Mouse (Mus musculus) hindbrain, embryonic 13.5 days (tissue): ENCODE measurements around the gene Pcyox1. TPM values are rescaled to one million over a fixed set of nuclear protein-coding genes. Genes with fewer than 3 reads are reported as not detected.

Experiments used
- ATAC-seq: fragments of 200-750 bp; cut with Nextera tagmentation; 2 replicates; pipeline ENCODE4 v1.8.0; 2017; ENCODE audit warnings: moderate TSS enrichment; ENCODE audit not compliant: low FRiP score
- H3K27ac ChIP-seq: fragments of 300-500 bp; sonication (generic); 2 replicates; pipeline ENCODE4 v1.5.1; 2015; ENCODE audit warnings: inconsistent platforms, mild to moderate bottlenecking, moderate library complexity
- H3K27me3 ChIP-seq: fragments of 300-500 bp; sonication (generic); 2 replicates; pipeline ENCODE4 v1.6.1; 2015; ENCODE audit warnings: mild to moderate bottlenecking, inconsistent platforms
- H3K36me3 ChIP-seq: fragments of 300-500 bp; sonication (generic); 2 replicates; pipeline ENCODE4 v1.6.1; 2015; ENCODE audit warnings: mild to moderate bottlenecking, inconsistent platforms
- H3K4me1 ChIP-seq: fragments of 300-500 bp; sonication (generic); replicated peaks from 2 replicates; pipeline ENCODE4 v1.6.1; 2015; ENCODE audit warnings: inconsistent platforms
- H3K4me2 ChIP-seq: fragments of 300-500 bp; sonication (generic); 2 replicates; pipeline ENCODE4 v1.6.1; 2015; ENCODE audit warnings: inconsistent platforms, mild to moderate bottlenecking, moderate library complexity
- H3K4me3 ChIP-seq: fragments of 300-500 bp; sonication (generic); 2 replicates; pipeline ENCODE4 v1.5.1; 2015; ENCODE audit warnings: mild to moderate bottlenecking, inconsistent platforms
- H3K9ac ChIP-seq: fragments of 300-500 bp; sonication (generic); 2 replicates; pipeline ENCODE4 v1.6.1; 2015; ENCODE audit warnings: mild to moderate bottlenecking, inconsistent platforms
- H3K9me3 ChIP-seq: fragments of 300-500 bp; sonication (generic); 2 replicates; pipeline ENCODE4 v1.6.1; 2016; ENCODE audit warnings: inconsistent platforms
- WGBS: fragments of 180-500 bp; shearing (Covaris S2); methylation state at CpG from one replicate; pipeline ENCODE4 v1.1.7; 2015; 5-methylcytosine and 5-hydroxymethylcytosine counted together
- polyA plus RNA-seq: library from polyadenylated mRNA; unstranded; fragments of >200 nt; fragmentation: Nextera tagmentation; extraction: Ambion mirVana; gene quantifications from 2 replicates; pipeline ENCODE4 v1.2.1, GENCODE M21; 2015

Pcyox1 gene
- polyA plus RNA-seq, 1 experiment from 2014 or later, result 110 TPM

- Histone ChIP-seq H3K27me3 (no peaks in the 10 kb centered on the region), H3K4me1 (peaks cover 33% of the 10 kb centered on the region), H3K27ac (peak overlapping the region; percentile 97; the same call in 1 of the 2 replicates), H3K9me3 (no peaks in the 10 kb centered on the region), H3K36me3 (peaks cover 22% of the 10 kb centered on the region), H3K9ac (peak overlapping the region; percentile 90), H3K4me3 (peak overlapping the region; percentile 93), H3K4me2 (peak overlapping the region; percentile 92)
- no peak for ATAC-seq
- 6% methylated on average over 12 of the region's 12 CpGs for WGBS
Observed at GRCm38 (mm10) chr6:86371950-86372516, 24.9 kb downstream of the Pcyox1 start.

GRCm38 (mm10) chr6:86371340-86371911 is 25.5 kb downstream of the Pcyox1 start:
- Histone ChIP-seq H3K27me3 (no peaks in the 10 kb centered on the region), H3K36me3 (peaks cover 16% of the 10 kb centered on the region), H3K4me1 (peaks cover 39% of the 10 kb centered on the region), H3K9me3 (no peaks in the 10 kb centered on the region), H3K9ac (peak overlapping the region; percentile 90), H3K4me2 (peak overlapping the region; percentile 92), H3K4me3 (peak overlapping the region; percentile 93), H3K27ac (peak overlapping the region; percentile 97)
- peak; percentile 96 for ATAC-seq
- WGBS, result under 1% methylated on average over 50 of the region's 50 CpGs

- peak; percentile 18 for ATAC-seq
- peak within 1 kb of the TSS; percentile 92 for H3K4me2 ChIP-seq
- peak within 1 kb of the TSS; percentile 93 for H3K4me3 ChIP-seq
- WGBS, result 16% methylated on average over 15 of the region's 15 CpGs
- H3K9me3 ChIP-seq, result no peaks in the 10 kb centered on the region
- H3K4me1 ChIP-seq, result peaks cover 44% of the 10 kb centered on the region
- H3K9ac ChIP-seq, result peak within 1 kb of the TSS; percentile 90
- H3K36me3 ChIP-seq, result peaks cover 12% of the 10 kb centered on the region
- H3K27me3 ChIP-seq, result no peaks in the 10 kb centered on the region
- peak within 1 kb of the TSS; percentile 97 for H3K27ac ChIP-seq
Observed at GRCm38 (mm10) chr6:86370764-86371339, 26.1 kb downstream of the Pcyox1 start, which contains the start of gene Snrpg. TSS of gene Snrpg (plus strand) at chr6:86371304.

GRCm38 (mm10) chr6:86370093-86370713 is 26.8 kb downstream of the Pcyox1 start:
- Histone ChIP-seq H3K4me3 (peak overlapping the region; percentile 93), H3K27ac (peak overlapping the region; percentile 97), H3K36me3 (peaks cover 12% of the 10 kb centered on the region), H3K9me3 (no peaks in the 10 kb centered on the region), H3K27me3 (no peaks in the 10 kb centered on the region), H3K9ac (peak overlapping the region; percentile 79), H3K4me1 (peaks cover 44% of the 10 kb centered on the region), H3K4me2 (peak overlapping the region; percentile 92)
- WGBS, result 64% methylated on average over 3 of the region's 3 CpGs
- ATAC-seq, result no peak

- no peak overlapping the region for H3K4me3 ChIP-seq
- H3K36me3 ChIP-seq, result peaks cover 12% of the 10 kb centered on the region
- peaks cover 49% of the 10 kb centered on the region for H3K4me1 ChIP-seq
- no peaks in the 10 kb centered on the region for H3K9me3 ChIP-seq
- H3K27me3 ChIP-seq, result no peaks in the 10 kb centered on the region
- no peak overlapping the region for H3K9ac ChIP-seq
- H3K4me2 ChIP-seq, result no peak overlapping the region
- ATAC-seq, result no peak
- 90% methylated on average over 5 of the region's 5 CpGs for WGBS
- H3K27ac ChIP-seq, result no peak overlapping the region
Observed at GRCm38 (mm10) chr6:86368479-86368878, 28.5 kb downstream of the Pcyox1 start.

GRCm38 (mm10) chr6:86366853-86367249 is 30.1 kb downstream of the Pcyox1 start:
- Histone ChIP-seq H3K4me2 (peak overlapping the region; percentile 88), H3K36me3 (peaks cover 12% of the 10 kb centered on the region), H3K9me3 (no peaks in the 10 kb centered on the region), H3K27ac (peak overlapping the region; percentile 88), H3K4me3 (peak overlapping the region; percentile 73), H3K27me3 (no peaks in the 10 kb centered on the region), H3K9ac (peak overlapping the region; percentile 89; the same call in 1 of the 2 replicates), H3K4me1 (peaks cover 33% of the 10 kb centered on the region)
- WGBS, result 76% methylated on average over 2 of the region's 2 CpGs
- no peak for ATAC-seq

GRCm38 (mm10) chr6:86366125-86366852 is 30.7 kb downstream of the Pcyox1 start:
- peaks cover 12% of the 10 kb centered on the region for H3K36me3 ChIP-seq
- H3K9me3 ChIP-seq, result no peaks in the 10 kb centered on the region
- H3K27me3 ChIP-seq, result no peaks in the 10 kb centered on the region
- H3K9ac ChIP-seq, result peak overlapping the region; percentile 89
- 42% methylated on average over 25 of the region's 25 CpGs for WGBS
- no peak for ATAC-seq
- H3K27ac ChIP-seq, result peak overlapping the region; percentile 88
- H3K4me1 ChIP-seq, result peaks cover 32% of the 10 kb centered on the region
- peak overlapping the region; percentile 73 for H3K4me3 ChIP-seq
- peak overlapping the region; percentile 88 for H3K4me2 ChIP-seq

- WGBS, result under 1% methylated on average over 74 of the region's 76 CpGs
- H3K4me3 ChIP-seq, result peak within 1 kb of the TSS; percentile 73
- H3K27me3 ChIP-seq, result no peaks in the 10 kb centered on the region
- peak; percentile 95 for ATAC-seq
- H3K9me3 ChIP-seq, result no peaks in the 10 kb centered on the region
- peak within 1 kb of the TSS; percentile 88 for H3K4me2 ChIP-seq
- peaks cover 12% of the 10 kb centered on the region for H3K36me3 ChIP-seq
- H3K27ac ChIP-seq, result peak within 1 kb of the TSS; percentile 88
- peaks cover 27% of the 10 kb centered on the region for H3K4me1 ChIP-seq
- H3K9ac ChIP-seq, result peak within 1 kb of the TSS; percentile 89
Observed at GRCm38 (mm10) chr6:86365371-86366124, 31.4 kb downstream of the Pcyox1 start, which contains the start of gene Fam136a. TSS of gene Fam136a (plus strand) at chr6:86365646.

- Histone ChIP-seq H3K4me2 (peak overlapping the region; percentile 88), H3K36me3 (peaks cover 12% of the 10 kb centered on the region), H3K27me3 (no peaks in the 10 kb centered on the region), H3K9ac (peak overlapping the region; percentile 89), H3K4me1 (peaks cover 24% of the 10 kb centered on the region), H3K9me3 (no peaks in the 10 kb centered on the region), H3K27ac (peak overlapping the region; percentile 90), H3K4me3 (peak overlapping the region; percentile 73)
- ATAC-seq, result peak; percentile 53
- 2% methylated on average over 17 of the region's 17 CpGs for WGBS
Observed at GRCm38 (mm10) chr6:86364442-86365141, 32.4 kb downstream of the Pcyox1 start.

- Histone ChIP-seq H3K36me3 (no peaks in the 10 kb centered on the region), H3K4me2 (no peak overlapping the region)
- WGBS, result 94% methylated on average over 7 of the region's 7 CpGs
Observed at GRCm38 (mm10) chr6:86361373-86361772, 35.6 kb downstream of the Pcyox1 start.

GRCm38 (mm10) chr6:86360691-86361090 is 36.3 kb downstream of the Pcyox1 start:
- H3K36me3 ChIP-seq, result no peaks in the 10 kb centered on the region
- no peaks in the 10 kb centered on the region for H3K27me3 ChIP-seq
- no peak overlapping the region for H3K4me2 ChIP-seq
- no peaks in the 10 kb centered on the region for H3K9me3 ChIP-seq
- H3K4me1 ChIP-seq, result peaks cover 10% of the 10 kb centered on the region
- no peak overlapping the region for H3K4me3 ChIP-seq
- 74% methylated on average over 7 of the region's 7 CpGs for WGBS
- no peak overlapping the region for H3K9ac ChIP-seq
- ATAC-seq, result no peak
- H3K27ac ChIP-seq, result no peak overlapping the region

More at GRCm38 (mm10) chr6:86361373-86361772, 35.6 kb downstream of the Pcyox1 start:
- H3K4me1 ChIP-seq, result peaks cover 15% of the 10 kb centered on the region
- no peak overlapping the region for H3K4me3 ChIP-seq
- no peaks in the 10 kb centered on the region for H3K9me3 ChIP-seq
- H3K27ac ChIP-seq, result no peak overlapping the region
- H3K27me3 ChIP-seq, result no peaks in the 10 kb centered on the region
- H3K9ac ChIP-seq, result no peak overlapping the region
- ATAC-seq, result no peak
